Comparison of ENCODE assay signal across 9 mouse cellular contexts in genomic region chr13:98390771-98391634, GRCm38 (mm10). TPM values are rescaled to one million over a fixed set of nuclear protein-coding genes. Genes with fewer than 3 reads are reported as not detected.
DNase-seq lines count a peak whose midpoint lies in the region; ATAC-seq and TF ChIP-seq lines count a peak whose summit lies in the region.
"Had no signal": no experiment of that assay in that cellular context is flagged by ENCODE, and none has a peak within 500 bp of the region (broad histone marks: within the 10 kb centered on the region; RNA-seq: fewer than 3 reads in every experiment).

No protein-coding gene starts in this region.

- peak overlapping the region; percentile 67 for H3K4me3 ChIP-seq in gastrocnemius, adult 2 months
- peak overlapping the region; percentile 45 to 69 for H3K4me3 ChIP-seq in ES-E14 (ENCODE audit: insufficient read depth in 1 of 2, low read depth in 1 of 2, low read length in 2 of 2, poor library complexity in 1 of 2, severe bottlenecking in 1 of 2)
- peak overlapping the region; percentile 42 for H3K4me3 ChIP-seq in forebrain, embryonic 15.5 days
- H3K4me3 ChIP-seq in intestine, embryonic 15.5 days (replicated peaks) = peak overlapping the region; percentile 41

- intact Hi-C loops in gastrocnemius, adult 2 months (cut with DNase I) = no loop called here

- no peaks in the 10 kb centered on the region for H3K36me3 ChIP-seq in ES-E14 (ENCODE audit: control insufficient read depth, insufficient read depth, low read length, poor library complexity, severe bottlenecking)
- H3K36me3 ChIP-seq in forebrain, embryonic 15.5 days = no peaks in the 10 kb centered on the region
- no peaks in the 10 kb centered on the region for H3K36me3 ChIP-seq in intestine, embryonic 15.5 days

- peak; percentile 30 for DNase-seq in gastrocnemius, adult 2 months
- DNase-seq in gastrocnemius, adult 18-20 months (ENCODE audit: low spot score) = no peak
- peak; percentile 25 for DNase-seq in ES-E14 (ENCODE audit: low read depth, low spot score)
- DNase-seq in lung, postnatal 14 days = peak; percentile 3
- peak; percentile 19 for DNase-seq in testis, postnatal 14 days (ENCODE audit: low spot score)
- no peak for DNase-seq in spleen, adult 12 weeks (ENCODE audit: low spot score)

- 0 out of 2 replicates have a peak, but pooled peaks have one; percentile 29 for ATAC-seq in forebrain, embryonic 15.5 days (replicated peaks)
- peak; percentile 74 for ATAC-seq in intestine, embryonic 15.5 days

- in situ Hi-C loops in ES-E14 (cut with MboI; ENCODE audit: low sequenced_read_pairs in 2 of 2, unreplicated experiment in 2 of 2) = no loop called here

- H3K27ac ChIP-seq in gastrocnemius, adult 2 months = no peak overlapping the region
- H3K27ac ChIP-seq in ES-E14 (ENCODE audit: insufficient read depth, low read depth, low read length, poor library complexity, severe bottlenecking) = no peak overlapping the region
- H3K27ac ChIP-seq in forebrain, embryonic 15.5 days (replicated peaks) = no peak overlapping the region; the same call in 1 of the 2 replicates
- no peak overlapping the region for H3K27ac ChIP-seq in intestine, embryonic 15.5 days

- H3K4me1 ChIP-seq in ES-E14 (ENCODE audit: control insufficient read depth in 2 of 2, insufficient read depth in 2 of 2, low read length in 2 of 2, poor library complexity in 1 of 2) = no peaks in the 10 kb centered on the region
- peaks cover 13% of the 10 kb centered on the region for H3K4me1 ChIP-seq in forebrain, embryonic 15.5 days
- peaks cover 12% of the 10 kb centered on the region for H3K4me1 ChIP-seq in intestine, embryonic 15.5 days (replicated peaks)

- H3K27me3 ChIP-seq in forebrain, embryonic 15.5 days = peaks cover 76% of the 10 kb centered on the region
- H3K27me3 ChIP-seq in intestine, embryonic 15.5 days (replicated peaks) = peaks cover 51% of the 10 kb centered on the region

- WGBS in forebrain, embryonic 15.5 days = under 1% methylated on average over 67 of the region's 68 CpGs
- 1% methylated on average over 68 of the region's 68 CpGs for WGBS in intestine, embryonic 15.5 days

- peak overlapping the region; percentile 52 for H3K9ac ChIP-seq in ES-E14 (ENCODE audit: insufficient read depth, low read depth, low read length, poor library complexity, severe bottlenecking)
- H3K9ac ChIP-seq in forebrain, embryonic 15.5 days (replicated peaks) = peak overlapping the region; percentile 28
- H3K9ac ChIP-seq in intestine, embryonic 15.5 days = peak overlapping the region; percentile 18; the same call in 1 of the 2 replicates

- H3K9me3 ChIP-seq in ES-E14 (ENCODE audit: control insufficient read depth, insufficient read depth, low read depth, low read length) = no peaks in the 10 kb centered on the region
- H3K9me3 ChIP-seq in forebrain, embryonic 15.5 days = no peaks in the 10 kb centered on the region
- H3K9me3 ChIP-seq in intestine, embryonic 15.5 days = no peaks in the 10 kb centered on the region; the same call in 1 of the 2 replicates

- TF ChIP-seq CTCF in gastrocnemius, adult 2 months (IDR thresholded peaks at IDR 0.05) = no peak

- peak overlapping the region; percentile 84 for H3K4me2 ChIP-seq in forebrain, embryonic 15.5 days (replicated peaks)
- H3K4me2 ChIP-seq in intestine, embryonic 15.5 days (replicated peaks) = peak overlapping the region; percentile 89

TF ChIP-seq in ES-E14, 5 proteins besides CTCF, POLR2A, EP300 and RAD21:
- TF ChIP-seq ZC3H11A (IDR thresholded peaks at IDR 0.05; ENCODE audit: borderline replicate concordance, low read depth, low read length) = no peak
- no peak for TF ChIP-seq MAFK (IDR thresholded peaks at IDR 0.05; ENCODE audit: insufficient read depth, low read depth, low read length)
- TF ChIP-seq CHD2 (IDR thresholded peaks at IDR 0.05; ENCODE audit: low read depth, low read length) = no peak
- no peak for TF ChIP-seq ZNF384 (IDR thresholded peaks at IDR 0.05; ENCODE audit: low read depth, low read length)
- TF ChIP-seq HCFC1 (IDR thresholded peaks at IDR 0.05; ENCODE audit: borderline replicate concordance, insufficient read depth, low read length) = no peak

RNA-seq across cellular contexts. Expression of gene Foxd1, which starts 37.0 kb away (rescaled TPM):
- total RNA-seq in gastrocnemius, adult 2 months (2021) = under 1 TPM in 1 of 2 experiments, not detected in 1; 0.05 TPM
- total RNA-seq in gastrocnemius, adult 18-20 months (2021) = under 1 TPM in 1 of 2 experiments, not detected in 1; 0.12 TPM
- 0.16 and 0.22 TPM in 2 replicates for total RNA-seq in ES-E14 (2012; rRNA removed)
- polyA plus RNA-seq in forebrain, embryonic 15.5 days (2015; fragmentation: Nextera tagmentation; extraction: Ambion mirVana) = 0.55 and 0.56 TPM in 2 replicates
- polyA plus RNA-seq in intestine, embryonic 15.5 days (2015; fragmentation: Nextera tagmentation; extraction: Ambion mirVana) = 0.03 TPM in 1 of 2 replicates, not detected in the other
- total RNA-seq: hematopoietic stem cell, adult 5-6 weeks had no signal

Comparison
In these comparisons a context has a peak if more than half of its experiments do, and no peak if none do; other contexts are left out.
1. DNase-seq: peak in gastrocnemius, adult 2 months (single experiment), ES-E14 (single experiment), lung, postnatal 14 days (single experiment) and testis, postnatal 14 days (single experiment); none in gastrocnemius, adult 18-20 months (single experiment) and spleen, adult 12 weeks (single experiment).
2. Peak in every context shown above with its lines, with median percentiles within 50 percentile points of each other: H3K4me3 ChIP-seq and H3K9ac ChIP-seq.